Mouse (Mus musculus) liver, embryonic 15.5 days (tissue): ENCODE measurements around the gene Amz2. TPM values are rescaled to one million over a fixed set of nuclear protein-coding genes. Genes with fewer than 3 reads are reported as not detected.
A peak's percentile ranks its signal among the peaks of the same experiment; 100 is the strongest.

ENCODE experiments used
- ATAC-seq: fragments of 200-750 bp; cut with Nextera tagmentation; 2 replicates; pipeline ENCODE4 v1.8.0; 2017; ENCODE audit warnings: moderate number of reproducible peaks, mild to moderate bottlenecking, moderate library complexity; ENCODE audit not compliant: insufficient read depth
- H3K27ac ChIP-seq: fragments of 300-500 bp; sonication (generic); replicated peaks from 2 replicates; pipeline ENCODE4 v1.5.1; 2015; ENCODE audit warnings: mild to moderate bottlenecking, inconsistent platforms
- H3K27me3 ChIP-seq: fragments of 300-500 bp; sonication (generic); 2 replicates; pipeline ENCODE4 v1.6.1; 2015; ENCODE audit warnings: mild to moderate bottlenecking, inconsistent platforms
- H3K36me3 ChIP-seq: fragments of 300-500 bp; sonication (generic); replicated peaks from 2 replicates; pipeline ENCODE4 v1.6.1; 2015; ENCODE audit warnings: moderate library complexity, mild to moderate bottlenecking, inconsistent platforms
- H3K4me1 ChIP-seq: fragments of 300-500 bp; sonication (generic); replicated peaks from 2 replicates; pipeline ENCODE4 v1.6.1; 2015; ENCODE audit warnings: inconsistent platforms
- H3K4me2 ChIP-seq: fragments of 300-500 bp; sonication (generic); 2 replicates; pipeline ENCODE4 v1.6.1; 2015; ENCODE audit warnings: moderate library complexity, mild to moderate bottlenecking, inconsistent platforms
- H3K4me3 ChIP-seq: fragments of 300-500 bp; sonication (generic); replicated peaks from 2 replicates; pipeline ENCODE4 v1.5.1; 2015; ENCODE audit warnings: mild to moderate bottlenecking, inconsistent platforms
- H3K9ac ChIP-seq: fragments of 300-500 bp; sonication (generic); 2 replicates; pipeline ENCODE4 v1.6.1; 2015; ENCODE audit warnings: moderate library complexity, mild to moderate bottlenecking, inconsistent platforms
- H3K9me3 ChIP-seq: fragments of 300-500 bp; sonication (generic); replicated peaks from 2 replicates; pipeline ENCODE4 v1.6.1; 2016; ENCODE audit warnings: inconsistent platforms
- WGBS: fragments of 180-500 bp; shearing (Covaris S2); methylation state at CpG from one replicate; pipeline ENCODE4 v1.1.7; 2015; ENCODE audit warnings: mixed read lengths; ENCODE audit not compliant: insufficient replicate concordance; 5-methylcytosine and 5-hydroxymethylcytosine counted together
- microRNA-seq: library from miRNA; unstranded; fragments of <30 nt; microRNA quantifications from one replicate; pipeline ENCODE4, GENCODE M21; 2016
- polyA plus RNA-seq: library from polyadenylated mRNA; unstranded; fragments of >200 nt; fragmentation: Nextera tagmentation; extraction: Ambion mirVana; gene quantifications from 2 replicates; pipeline ENCODE4 v1.2.1, GENCODE M21; 2015

Amz2 gene
- polyA plus RNA-seq, 1 experiment from 2014 or later: 11.1 TPM

DNA sequence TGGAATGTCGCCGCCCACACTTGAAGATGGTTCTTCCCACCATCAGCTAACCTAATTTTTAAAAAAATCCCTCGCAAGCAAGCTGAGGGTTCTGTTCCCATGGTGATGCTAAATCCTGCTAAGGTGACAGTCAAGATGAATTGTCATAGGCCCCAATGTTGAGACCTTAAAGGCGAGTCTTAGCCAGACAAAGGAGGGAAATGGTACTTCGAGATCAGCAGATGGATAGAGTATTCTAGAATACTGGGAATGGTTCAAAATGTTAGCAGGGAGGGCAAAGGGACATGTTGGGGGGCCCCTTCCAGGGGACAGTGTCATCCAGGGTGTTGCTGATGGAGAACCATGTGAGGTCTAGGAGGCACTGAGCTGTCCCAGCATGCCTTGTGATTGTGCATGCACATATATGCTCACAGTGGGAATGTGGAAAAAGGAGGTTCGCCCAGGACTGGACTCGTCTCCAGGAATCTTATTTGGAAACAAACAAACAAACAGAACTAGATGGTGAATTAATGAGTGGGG lies 70.8 kb downstream of the Amz2 start:
- Histone ChIP-seq H3K27ac (peak overlapping the region; percentile 62; the same call in 1 of the 2 replicates), H3K27me3 (no peaks in the 10 kb centered on the region), H3K36me3 (no peaks in the 10 kb centered on the region), H3K4me1 (peaks cover 75% of the 10 kb centered on the region), H3K9ac (no peak overlapping the region), H3K4me2 (peak overlapping the region; percentile 9; the same call in 1 of the 2 replicates), H3K4me3 (no peak overlapping the region), H3K9me3 (no peaks in the 10 kb centered on the region)
- no peak for ATAC-seq
- WGBS: 58% methylated on average over 7 of the region's 7 CpGs

- Histone ChIP-seq H3K9ac (no peak overlapping the region), H3K4me2 (no peak overlapping the region), H3K27ac (no peak overlapping the region), H3K4me3 (no peak overlapping the region), H3K9me3 (no peaks in the 10 kb centered on the region), H3K27me3 (no peaks in the 10 kb centered on the region), H3K4me1 (peaks cover 72% of the 10 kb centered on the region), H3K36me3 (no peaks in the 10 kb centered on the region)
- no peak for ATAC-seq
- WGBS: 55% methylated on average over 6 of the region's 6 CpGs
These were observed 71.4 kb downstream of the Amz2 start for GRCm38 (mm10) chr11:109496996-109497714.

GRCm38 (mm10) chr11:109497990-109498389 lies 72.2 kb downstream of the Amz2 start:
- Histone ChIP-seq H3K9ac (no peak overlapping the region), H3K4me1 (peaks cover 72% of the 10 kb centered on the region), H3K9me3 (no peaks in the 10 kb centered on the region), H3K27me3 (no peaks in the 10 kb centered on the region), H3K36me3 (no peaks in the 10 kb centered on the region), H3K4me3 (no peak overlapping the region), H3K27ac (no peak overlapping the region; the same call in 1 of the 2 replicates), H3K4me2 (no peak overlapping the region)
- WGBS: 59% methylated on average over 9 of the region's 9 CpGs
- no peak for ATAC-seq

- no peak for ATAC-seq
- H3K9me3 ChIP-seq: no peaks in the 10 kb centered on the region
- H3K27ac ChIP-seq: no peak overlapping the region
- no peak overlapping the region for H3K4me2 ChIP-seq
- WGBS: 73% methylated on average over 5 of the region's 5 CpGs
- H3K4me3 ChIP-seq: no peak overlapping the region
- no peaks in the 10 kb centered on the region for H3K36me3 ChIP-seq
- H3K4me1 ChIP-seq: peaks cover 50% of the 10 kb centered on the region
- H3K9ac ChIP-seq: no peak overlapping the region
- no peaks in the 10 kb centered on the region for H3K27me3 ChIP-seq
These were observed 74.5 kb downstream of the Amz2 start for GRCm38 (mm10) chr11:109500206-109500605.

Small RNA genes within 50 kb of the gene (microRNA-seq; reads per million reads assigned to microRNA genes)
- gene Gm25540: not detected

Other genes with a start within 250 kb of the Amz2 start
- 0.03 TPM in 1 of 2 replicates, not detected in the other for gene Rgs9, start 127.8 kb upstream of the Amz2 start, polyA plus RNA-seq
- 13.3 and 14.7 TPM in 2 replicates for gene Gna13, start 63.1 kb upstream of the Amz2 start, polyA plus RNA-seq
- not detected in 2 replicates for gene 9930022D16Rik, start 12.0 kb upstream of the Amz2 start, polyA plus RNA-seq
- 3.4 and 3.7 TPM in 2 replicates for gene Arsg, start 47.4 kb downstream of the Amz2 start, polyA plus RNA-seq
- gene Slc16a6, start 47.7 kb downstream of the Amz2 start, polyA plus RNA-seq: 38.9 and 39.1 TPM in 2 replicates
- gene Wipi1, start 186.0 kb downstream of the Amz2 start, polyA plus RNA-seq: 24.2 and 25.9 TPM in 2 replicates
- gene Prkar1a, start 223.5 kb downstream of the Amz2 start, polyA plus RNA-seq: 108 and 113 TPM in 2 replicates